Mouse (Mus musculus) thymus, postnatal 10 days (tissue): ENCODE measurements around the gene Kirrel3.
A peak's percentile ranks its signal among the peaks of the same experiment; 100 is the strongest.

Source experiments
- DNase-seq, 2 experiments: peaks; one replicate each; pipeline ENCODE4 v3.0.0; 2021; ENCODE audit warnings: low spot score in 2 of 2

Gene Kirrel3

DNA sequence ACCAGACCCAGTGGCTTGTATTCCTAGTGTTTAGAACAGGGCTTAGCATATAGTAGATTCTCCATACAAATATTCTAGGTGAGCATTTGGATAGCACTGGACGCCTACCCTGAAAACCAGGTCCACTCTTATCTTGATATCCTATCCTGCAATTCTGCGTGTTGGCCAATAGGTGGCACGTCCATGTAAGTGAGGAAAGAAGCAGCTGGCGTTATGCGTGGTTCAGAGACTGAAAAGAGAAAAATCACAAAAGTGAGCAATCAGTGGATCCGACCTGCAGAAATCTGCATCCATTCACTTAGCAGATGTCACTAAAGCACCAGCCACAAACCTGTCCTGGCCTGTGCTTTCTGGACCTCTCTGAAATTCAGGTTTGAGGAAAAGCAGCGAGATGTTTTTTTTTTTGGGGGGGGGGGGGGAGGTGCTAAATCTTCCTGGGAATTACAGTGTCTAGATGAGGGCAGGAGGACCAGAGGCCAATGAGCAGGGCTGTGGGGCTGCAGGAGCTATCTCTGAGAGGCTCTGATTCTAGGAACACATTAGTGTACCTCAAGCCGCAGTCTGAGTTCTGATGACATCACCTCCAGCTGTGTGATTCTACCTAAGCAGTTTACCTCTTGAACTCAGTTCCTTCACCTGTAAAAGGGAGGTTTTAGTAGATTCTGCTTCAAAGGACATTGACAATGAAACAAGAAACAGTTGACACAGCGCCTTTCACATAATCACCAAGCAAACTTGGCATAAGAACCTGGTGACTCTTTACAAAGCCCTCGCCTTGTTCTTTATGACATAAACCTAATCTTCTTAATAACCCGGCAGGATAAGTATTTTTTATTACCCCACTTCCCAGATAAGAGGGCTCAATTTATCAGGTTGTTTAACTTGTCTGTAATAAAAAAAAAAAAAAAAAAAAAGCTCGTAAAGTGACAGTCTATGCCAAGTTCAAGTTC lies 498.1 kb downstream of the Kirrel3 start:
- DNase-seq: peak in 1 of 2 experiments; percentile 32

DNA sequence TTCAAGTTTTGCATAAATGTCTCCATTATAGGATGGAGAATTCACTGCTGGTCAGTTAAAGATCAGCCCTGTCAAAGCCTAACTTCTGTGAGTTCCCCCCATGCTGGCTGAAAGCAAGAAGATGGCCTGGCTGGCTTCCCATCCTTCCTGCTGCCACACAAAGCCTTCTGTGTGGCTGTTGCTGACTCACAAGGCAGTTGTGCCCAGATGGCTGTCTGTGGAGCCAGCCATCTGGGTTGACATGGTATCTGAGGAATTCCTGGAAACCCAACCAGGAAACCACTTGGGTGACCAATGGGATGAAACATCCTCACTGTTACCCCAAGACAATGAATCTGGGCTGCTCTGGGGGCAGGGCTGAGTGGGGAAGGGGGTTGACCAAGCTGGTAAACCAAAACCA lies 500.5 kb downstream of the Kirrel3 start:
- no peak for DNase-seq

DNA sequence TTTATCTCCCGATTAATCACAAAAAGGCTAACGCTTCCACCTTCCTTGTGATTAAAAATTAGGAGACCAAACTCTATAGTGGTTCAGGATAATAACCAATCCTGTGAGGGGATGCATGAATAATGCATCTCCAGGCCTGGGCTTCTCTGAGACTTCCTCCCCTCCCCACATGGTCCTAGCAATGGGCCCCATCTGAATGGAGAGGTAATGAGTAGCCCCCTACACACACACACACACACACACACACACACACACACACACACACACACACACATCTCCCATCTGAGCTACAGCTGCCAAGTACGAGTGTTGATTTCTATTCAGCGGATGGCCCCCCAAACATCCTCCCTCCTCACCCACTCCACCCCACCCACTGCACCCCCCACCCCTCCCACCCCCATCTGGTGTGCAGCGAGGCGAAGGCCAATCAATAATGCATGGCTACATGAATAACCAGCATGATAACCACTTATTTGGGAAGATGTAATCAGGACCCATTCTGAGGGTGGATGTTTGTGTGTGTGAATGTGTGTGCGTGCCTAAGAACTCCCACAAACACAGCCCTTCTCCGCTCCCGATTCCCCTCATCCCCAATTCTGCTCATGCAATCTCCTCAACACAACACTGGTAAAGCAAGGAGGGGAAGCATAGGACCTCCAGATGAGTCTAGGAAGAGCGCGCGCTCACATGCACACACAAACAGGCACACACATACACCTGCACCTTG lies 501.9 kb downstream of the Kirrel3 start:
- DNase-seq: no peak

DNA sequence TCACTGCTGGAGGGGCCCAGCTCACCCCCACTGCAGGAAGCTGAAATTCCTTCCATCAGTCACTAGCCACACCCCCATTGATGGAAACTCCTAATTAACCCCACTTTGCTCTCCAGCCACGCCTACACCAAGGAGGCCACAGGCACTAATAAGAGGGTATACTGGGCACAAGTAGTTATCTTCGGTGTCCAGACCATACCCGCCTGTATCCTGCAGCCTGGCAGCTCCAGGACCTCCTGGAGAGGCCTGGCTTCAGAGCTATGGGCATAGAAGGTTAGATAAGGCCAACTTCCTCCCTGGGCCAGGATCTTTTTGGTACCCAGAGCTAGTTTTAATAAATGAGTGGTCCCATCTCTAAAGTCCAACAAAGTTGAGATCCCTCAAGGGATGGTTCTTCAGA lies 503.0 kb downstream of the Kirrel3 start:
- DNase-seq: no peak

DNA sequence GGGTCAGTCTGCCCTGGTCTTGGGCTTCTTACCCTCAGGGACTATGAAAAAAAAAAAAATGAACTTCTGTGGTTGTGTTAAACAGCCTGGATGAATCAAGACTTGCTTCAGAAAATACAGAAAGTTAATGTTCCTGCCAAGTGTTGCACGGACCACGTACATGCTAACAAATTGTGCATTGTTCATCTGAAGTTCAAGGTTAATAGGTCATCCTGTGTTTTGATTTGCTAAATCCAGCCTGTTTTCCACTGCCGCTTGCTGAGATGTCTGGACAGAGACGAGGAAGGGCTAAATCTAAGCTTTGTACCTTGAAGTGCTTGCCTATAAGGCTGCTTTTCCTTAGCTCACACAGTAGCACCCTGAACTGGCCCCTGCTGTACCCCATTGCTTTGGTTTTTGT lies 506.5 kb downstream of the Kirrel3 start:
- DNase-seq: no peak

DNA sequence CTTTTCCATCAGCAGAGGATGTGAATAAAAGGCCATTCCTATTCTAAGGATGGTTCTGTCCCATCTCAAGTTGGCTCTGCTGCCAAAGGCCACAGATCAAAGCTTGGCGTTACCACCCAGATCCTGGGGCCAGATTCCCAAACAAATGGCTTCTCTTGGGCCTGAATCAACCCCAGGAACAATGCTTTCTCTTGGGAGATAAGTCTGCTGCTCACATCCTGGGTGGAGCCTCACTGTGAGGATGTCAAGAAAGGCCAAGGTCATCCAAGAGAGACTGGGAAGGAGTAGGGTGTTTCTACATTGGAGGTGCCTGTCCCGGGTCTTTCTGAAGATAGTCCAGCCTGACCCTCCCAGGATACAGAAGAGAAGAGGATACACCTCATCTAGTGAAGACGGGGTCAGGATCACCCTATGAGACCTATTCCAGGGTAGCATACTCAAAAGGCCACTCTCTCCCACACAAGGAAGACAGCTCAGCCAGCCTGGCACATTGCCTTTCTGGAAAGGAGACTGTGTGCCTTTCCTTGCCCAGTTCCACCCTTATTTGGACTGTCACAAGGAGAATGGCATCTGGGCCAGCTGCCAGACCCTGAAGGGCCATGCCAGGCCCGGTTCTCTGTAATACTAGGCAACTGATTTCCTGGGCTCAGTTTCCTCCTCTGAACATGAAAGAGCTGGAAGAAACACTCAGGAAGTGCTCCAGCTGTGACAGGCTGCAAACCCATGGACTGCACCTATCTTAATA lies 507.9 kb downstream of the Kirrel3 start:
- DNase-seq: no peak

DNA sequence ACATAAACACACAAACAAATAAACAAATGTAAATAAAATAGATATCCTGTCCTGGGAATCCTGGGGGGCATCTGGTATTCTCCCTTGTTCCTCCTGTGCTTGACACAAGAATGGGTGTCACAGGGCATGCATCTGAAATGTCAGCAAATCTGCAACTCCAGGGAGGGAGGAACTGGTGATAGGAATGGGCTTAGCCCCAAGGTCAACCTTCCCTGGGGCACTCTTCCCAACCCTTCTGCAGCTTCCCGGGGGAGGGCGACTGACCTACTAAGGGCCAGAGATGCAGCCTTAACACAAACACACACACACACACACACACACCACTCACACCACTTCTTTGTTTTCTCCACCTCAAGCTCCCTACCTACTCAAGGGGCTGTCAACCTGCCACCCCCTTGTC lies 509.4 kb downstream of the Kirrel3 start:
- DNase-seq: no peak

DNA sequence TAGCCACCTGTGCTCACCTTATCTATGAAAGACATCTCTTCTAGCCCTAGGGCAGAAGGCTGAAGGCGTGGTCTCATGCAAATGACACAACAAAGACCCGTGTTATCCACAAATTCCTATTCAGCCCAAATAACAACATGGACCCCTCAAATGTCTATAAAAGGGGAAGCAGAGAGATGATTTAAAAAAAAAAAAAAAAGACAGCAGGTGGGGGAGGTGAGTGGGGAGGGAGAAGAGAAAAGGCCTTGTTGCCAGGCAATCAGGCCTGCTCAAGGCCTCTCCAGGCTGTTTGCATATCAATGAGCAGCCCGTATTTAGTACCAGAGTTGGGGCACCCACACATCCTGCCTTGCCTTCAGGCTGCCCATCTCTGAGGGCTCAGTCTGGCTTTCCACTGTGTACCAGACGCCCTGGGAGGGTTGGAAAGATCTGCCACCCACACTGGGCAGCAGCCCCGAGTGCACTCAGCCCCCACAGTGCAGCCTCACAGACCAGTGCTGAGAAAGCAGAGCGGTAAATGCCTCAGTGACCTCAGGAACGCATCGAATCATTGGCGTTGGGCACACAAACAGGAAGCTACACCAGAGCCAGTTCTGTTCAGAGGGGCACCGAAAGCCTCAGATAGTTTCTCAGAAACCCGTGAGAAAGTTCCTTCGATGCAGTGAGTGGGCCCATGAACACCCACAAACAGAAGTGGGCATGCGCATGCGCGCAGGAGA lies 510.1 kb downstream of the Kirrel3 start:
- no peak for DNase-seq

DNA sequence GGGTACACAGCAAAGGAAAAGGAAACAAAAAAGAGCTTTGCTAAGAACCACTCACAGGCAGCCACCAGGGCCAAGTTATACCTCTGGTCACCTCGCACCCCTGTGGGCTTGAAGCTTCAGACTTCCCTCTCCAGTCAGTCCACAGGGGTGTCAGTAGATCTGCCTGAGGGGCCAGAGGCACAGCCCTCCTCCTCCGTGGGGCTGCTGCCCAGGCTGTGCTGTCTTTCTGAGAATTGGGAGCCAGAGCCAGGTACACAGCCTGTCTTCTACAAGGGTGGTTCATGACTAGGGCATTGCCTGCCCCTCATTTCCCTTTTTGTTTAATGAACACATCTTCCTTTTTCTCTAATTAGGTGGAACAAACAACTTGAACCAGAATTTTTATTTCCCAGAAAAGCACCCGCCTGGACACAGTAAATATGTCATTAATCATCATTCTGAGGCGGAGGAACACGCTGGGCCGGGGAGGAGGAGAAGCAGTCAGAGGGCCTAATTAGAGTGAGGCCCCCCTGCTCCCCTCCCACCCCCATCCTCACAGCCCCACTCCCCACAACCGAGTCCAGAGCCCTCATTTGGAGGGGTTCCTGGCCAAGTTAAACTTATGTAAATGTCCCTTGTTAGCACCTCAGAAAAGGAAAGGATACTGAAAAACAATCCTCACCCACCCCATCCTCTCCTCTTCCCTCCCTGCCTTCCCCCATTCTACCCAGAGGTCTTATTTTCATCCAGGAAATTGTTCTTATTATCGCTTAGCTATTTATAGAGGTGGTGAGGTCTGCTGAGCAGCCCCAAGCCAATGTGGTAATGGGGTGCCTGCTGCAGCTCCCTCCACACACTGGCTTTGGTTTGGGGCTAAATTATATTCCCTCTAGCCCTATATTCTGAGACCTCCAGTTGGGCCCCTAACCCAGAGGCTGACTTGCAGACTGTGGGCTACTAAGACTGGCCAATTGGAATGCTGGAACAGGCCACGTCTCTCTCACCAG lies 512.5 kb downstream of the Kirrel3 start:
- no peak for DNase-seq

DNA sequence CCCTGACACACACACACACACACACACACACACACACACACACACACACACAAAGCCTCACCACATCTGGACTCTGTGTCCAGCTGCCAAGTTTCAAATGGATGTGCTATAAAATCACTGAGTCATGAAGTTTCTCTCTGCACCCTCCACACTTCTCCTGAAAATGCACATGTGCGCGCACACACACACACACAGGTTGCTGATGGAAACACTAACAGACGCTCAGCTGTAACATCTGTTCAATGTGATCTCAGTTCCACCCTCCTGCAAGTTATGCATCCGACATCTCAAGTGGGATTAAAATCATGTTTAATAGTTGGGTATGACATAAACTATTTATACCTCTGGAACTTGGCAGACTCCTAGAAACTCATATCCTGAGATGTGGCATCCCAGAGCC lies 518.4 kb downstream of the Kirrel3 start:
- no peak for DNase-seq

DNA sequence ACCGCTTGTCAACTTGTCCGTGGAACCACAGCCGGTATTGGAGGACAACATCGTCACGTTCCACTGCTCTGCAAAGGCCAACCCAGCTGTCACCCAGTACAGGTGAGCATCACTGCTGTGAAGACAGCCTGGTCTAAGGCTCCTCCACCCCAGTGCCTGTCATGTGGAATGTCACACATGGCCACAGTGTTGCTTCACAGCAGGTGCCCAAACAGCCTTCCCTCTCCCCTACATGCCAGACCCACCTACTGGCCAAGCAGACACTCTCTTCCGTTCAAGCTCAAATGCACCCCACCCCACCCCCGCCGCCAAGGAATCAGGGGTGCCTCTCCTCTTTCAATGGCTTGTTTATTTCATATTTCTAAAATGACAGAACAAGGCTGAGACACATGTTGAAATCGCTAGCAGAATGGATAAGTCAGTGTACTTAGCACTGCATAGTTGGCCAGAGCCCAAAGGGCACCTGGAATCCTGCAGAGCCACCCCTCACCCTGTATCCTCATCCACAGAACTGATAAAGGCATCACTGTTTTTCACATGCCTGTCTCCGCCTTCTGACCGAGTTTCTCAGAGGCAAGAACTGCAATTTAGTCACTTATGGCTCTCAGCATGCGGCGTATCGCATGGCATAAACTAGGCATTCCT lies 522.1 kb downstream of the Kirrel3 start:
- no peak for DNase-seq

DNA sequence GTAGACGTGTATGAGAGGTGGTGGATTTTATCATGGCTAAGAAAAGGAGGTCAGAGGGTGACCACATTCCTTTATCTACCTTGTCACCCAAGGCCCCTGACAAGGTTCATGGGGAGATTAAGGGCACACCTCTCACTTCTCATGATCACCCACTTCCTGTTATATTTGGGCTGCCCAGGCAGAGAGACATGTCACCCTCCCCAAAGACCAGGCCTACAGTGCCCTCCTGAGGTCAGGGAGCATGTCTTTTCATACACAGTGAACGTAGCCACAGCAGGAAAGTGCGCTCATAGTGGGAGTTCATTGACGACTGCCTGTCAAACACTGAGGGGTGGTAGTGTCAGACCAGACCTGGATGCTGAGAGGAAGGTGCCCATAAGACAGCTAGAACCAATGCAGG lies 531.1 kb downstream of the Kirrel3 start:
- DNase-seq: no peak

DNA sequence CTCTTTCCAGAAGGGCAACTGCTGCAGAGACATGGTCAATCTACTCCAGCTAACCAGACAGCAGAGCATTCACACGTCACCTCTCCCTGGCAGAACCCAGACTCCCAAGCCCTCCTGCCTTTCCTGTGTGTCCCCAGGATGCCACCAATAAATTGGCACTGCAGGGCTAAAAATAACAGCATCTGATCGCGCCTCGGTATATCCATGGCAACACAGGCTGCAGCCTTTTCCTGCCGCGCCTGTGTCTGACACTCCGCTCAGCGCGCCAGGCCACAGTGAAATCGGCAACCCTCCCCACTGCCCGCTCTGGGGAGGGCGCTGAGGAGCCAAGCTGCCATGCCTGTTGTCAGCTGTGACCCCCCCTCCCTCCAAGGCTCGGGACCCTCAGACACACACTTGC lies 531.9 kb downstream of the Kirrel3 start:
- DNase-seq: no peak

DNA sequence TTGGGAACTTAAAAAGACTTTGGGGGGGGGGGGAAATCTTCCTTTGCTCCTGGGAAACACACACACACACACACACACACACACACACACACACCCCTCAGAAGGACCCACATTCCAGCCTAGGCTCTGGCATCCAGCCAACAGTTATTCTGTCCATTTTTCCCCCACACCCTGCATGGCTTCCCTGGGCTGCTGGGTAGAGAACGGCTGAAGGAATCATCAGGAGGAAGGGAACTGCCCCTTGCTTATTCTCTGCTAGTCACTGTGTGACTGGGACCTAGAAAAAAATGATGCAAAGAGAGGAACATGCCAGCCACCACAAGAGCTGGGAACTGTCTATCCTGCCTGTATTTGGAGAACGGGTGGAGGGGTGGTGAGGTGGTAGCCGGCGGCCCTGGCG lies 532.4 kb downstream of the Kirrel3 start:
- no peak for DNase-seq

DNA sequence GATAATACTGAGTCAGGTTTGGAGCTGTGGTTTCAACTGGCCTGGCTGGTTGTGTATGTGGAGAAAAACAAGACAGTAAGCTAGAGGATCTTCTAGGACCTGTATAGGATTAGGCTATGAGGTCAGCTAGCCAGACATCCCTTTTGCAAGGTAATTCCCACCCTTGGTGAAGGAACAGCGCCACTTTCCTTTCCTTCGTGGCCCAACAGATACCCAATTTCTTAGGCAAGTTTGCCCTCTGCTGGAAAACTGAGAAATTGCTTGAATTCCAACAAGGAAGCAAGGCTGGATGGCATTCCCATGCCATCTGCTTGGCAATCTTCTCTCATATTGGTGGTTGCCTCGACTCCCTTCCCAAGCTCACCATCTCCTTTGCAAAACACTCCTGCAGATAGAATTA lies 533.7 kb downstream of the Kirrel3 start:
- DNase-seq: no peak

DNA sequence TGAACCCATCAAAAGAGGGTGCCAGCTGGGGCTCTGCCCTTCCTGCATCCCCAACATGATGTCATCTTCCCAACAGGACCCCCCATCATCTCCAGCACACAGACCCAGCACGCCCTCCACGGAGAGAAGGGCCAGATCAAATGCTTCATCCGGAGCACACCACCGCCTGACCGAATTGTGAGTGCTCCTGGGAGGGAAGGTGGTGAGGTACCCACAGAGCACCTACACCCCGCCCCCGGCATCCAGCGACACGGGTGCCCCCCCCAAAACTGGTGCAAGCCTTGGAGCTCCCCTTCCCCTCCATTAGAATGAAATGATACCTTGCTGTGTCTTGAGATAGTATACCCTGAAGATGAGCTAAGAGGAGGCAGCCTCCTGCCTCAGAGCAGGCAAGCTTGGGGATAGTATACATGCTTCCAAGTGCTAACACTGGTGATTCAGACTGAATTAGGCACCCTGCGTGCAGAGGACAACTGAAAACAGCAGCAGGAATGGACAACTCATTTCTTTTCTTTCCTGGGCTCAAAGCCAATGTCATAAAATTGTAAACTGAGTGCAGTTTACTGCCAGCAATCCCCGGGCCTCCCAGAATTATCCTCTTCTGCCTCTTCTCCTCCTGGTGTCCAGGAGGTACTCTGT lies 534.4 kb downstream of the Kirrel3 start:
- DNase-seq: no peak

DNA sequence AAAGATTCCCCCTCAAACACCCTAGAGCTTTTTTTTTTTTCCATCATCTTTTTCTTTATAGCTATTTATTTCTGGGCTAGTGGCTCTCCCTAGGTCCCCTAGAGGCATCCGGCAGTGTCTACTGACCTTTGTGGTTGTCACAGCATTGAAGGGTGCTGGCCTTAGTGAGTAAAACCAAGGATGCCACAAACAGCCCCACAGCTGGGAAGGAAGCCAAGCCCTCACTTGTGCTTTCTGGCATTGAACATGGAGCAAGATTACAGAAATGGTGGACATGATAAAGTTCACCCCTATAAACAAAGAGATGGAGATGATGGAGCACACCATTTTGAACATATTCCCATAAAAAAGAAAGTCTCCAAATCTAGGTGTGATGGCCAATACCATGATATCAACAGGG lies 536.0 kb downstream of the Kirrel3 start:
- no peak for DNase-seq

DNA sequence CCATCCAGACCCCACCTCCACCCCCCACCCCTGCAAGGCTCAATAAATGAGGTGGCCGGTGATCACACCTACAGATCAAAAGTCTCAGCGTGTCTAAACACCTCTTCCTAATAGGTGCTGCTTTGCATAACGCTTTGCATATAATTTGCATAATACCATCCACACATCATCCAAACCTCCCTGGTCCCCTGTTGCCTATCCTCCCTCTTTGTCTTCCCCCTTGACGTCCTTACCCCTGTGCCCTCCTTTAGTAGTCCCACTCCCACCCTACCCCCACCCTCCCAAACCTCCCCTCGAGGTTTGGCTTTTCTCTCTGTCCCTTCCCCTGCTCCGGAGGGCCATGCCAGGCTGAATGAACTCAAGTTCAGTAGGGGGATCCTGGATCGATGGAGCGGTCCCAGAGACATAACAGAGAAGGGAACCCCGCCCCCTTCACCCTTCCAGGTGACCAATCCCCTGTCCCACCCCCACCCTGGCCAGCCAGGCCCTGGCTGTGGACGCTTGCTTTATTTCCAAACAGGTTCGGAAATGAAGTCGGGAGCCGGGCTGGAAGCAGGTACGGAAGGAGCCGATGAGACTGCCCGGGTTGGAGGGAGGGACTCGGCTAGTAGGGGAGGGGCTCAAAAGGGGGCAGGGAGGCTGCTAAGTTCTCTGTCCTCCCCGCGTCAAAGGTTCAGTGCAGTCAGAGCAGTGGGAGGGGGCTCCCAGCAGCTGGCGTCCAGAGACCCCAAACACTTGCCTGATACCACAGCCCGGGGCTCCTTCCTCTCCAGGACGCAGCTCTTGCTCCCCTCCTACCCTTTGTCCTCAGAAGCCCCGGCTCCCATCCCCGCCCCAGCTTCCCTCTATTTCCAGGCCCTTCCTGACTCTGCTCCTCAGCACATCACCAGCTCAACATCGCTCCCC lies 539.1 kb downstream of the Kirrel3 start:
- DNase-seq: no peak
